Mouse (Mus musculus) CD4-positive naive resting alpha-beta T cell, adult 76 days (primary cell): ENCODE results near the gene Gjb3. TPM values are rescaled to one million over a fixed set of nuclear protein-coding genes. Genes with fewer than 3 reads are reported as not detected.

ENCODE experiments used
- total RNA-seq: library from RNA; stranded (reverse); gene quantifications from one replicate; pipeline ENCODE4 v1.2.4, GENCODE M21; 2023

Gjb3 gene
- total RNA-seq, result not detected

GRCm38 (mm10) chr4:127330181-127331100 lies at the start of gene Gjb3:
Gene Gjb3 (minus strand): TSS chr4:127330844.

GRCm38 (mm10) chr4:127358018-127358417 lies 27.4 kb upstream of the Gjb3 start, which contains the start of gene Gjb5:
Gene Gjb5 (minus strand): TSS chr4:127358181.

GRCm38 (mm10) chr4:127353951-127354438 lies 23.4 kb upstream of the Gjb3 start, which contains the start of gene Gjb4:
Gene Gjb4 (minus strand): TSS chr4:127354081.

GRCm38 (mm10) chr4:127313861-127314260 lies 16.8 kb downstream of the Gjb3 start, which contains the start of gene Gja4:
Gene Gja4 (minus strand): TSS chr4:127314039.

Other genes with a start within 250 kb of the Gjb3 start
- gene Tmem35b, start 207.2 kb downstream of the Gjb3 start, total RNA-seq, result 3.6 TPM
- 0.56 TPM for gene Dlgap3, start 161.6 kb downstream of the Gjb3 start, total RNA-seq
- 15.3 TPM for gene Smim12, start 87.1 kb downstream of the Gjb3 start, total RNA-seq
- gene Gja4, start 16.8 kb downstream of the Gjb3 start, total RNA-seq, result not detected
- not detected for gene Gjb4, start 23.2 kb upstream of the Gjb3 start, total RNA-seq
- not detected for gene Gjb5, start 27.3 kb upstream of the Gjb3 start, total RNA-seq